Mouse (Mus musculus) adrenal gland, postnatal 36 days (tissue): ENCODE results near the gene Pxdn. TPM values are rescaled to one million over a fixed set of nuclear protein-coding genes. Genes with fewer than 3 reads are reported as not detected.
A peak's percentile ranks its signal among the peaks of the same experiment; 100 is the strongest.

ENCODE experiments used
- DNase-seq, 2 experiments: peaks; one replicate each; pipeline ENCODE4 v3.0.0; 2021; ENCODE audit warnings: mixed read lengths in 1 of 2
- long read RNA-seq, 2 experiments: library from polyadenylated mRNA; stranded (forward); transcript quantifications; one replicate each; pipeline ENCODE4 v2.0.0; 2021; ENCODE audit warnings: borderline sequencing depth in 2 of 2
- total RNA-seq, 2 experiments: library from RNA; stranded (reverse); gene quantifications; 2 replicates each; pipeline ENCODE4 v1.2.3; 2021

Gene Pxdn
- 10 to 100 TPM; 51.2 to 68.5 TPM for total RNA-seq
- long read RNA-seq, experiment 1, full-length matches to known transcripts = 1 of 6 reads
- long read RNA-seq, experiment 1, partial matches to known transcripts = 4 of 6 reads
- long read RNA-seq, experiment 1, other reads (novel, unspliced or antisense) = 1 of 6 reads
- long read RNA-seq, experiment 2, partial matches to known transcripts = 2 of 5 reads
- long read RNA-seq, experiment 2, other reads (novel, unspliced or antisense) = 3 of 5 reads

DNA sequence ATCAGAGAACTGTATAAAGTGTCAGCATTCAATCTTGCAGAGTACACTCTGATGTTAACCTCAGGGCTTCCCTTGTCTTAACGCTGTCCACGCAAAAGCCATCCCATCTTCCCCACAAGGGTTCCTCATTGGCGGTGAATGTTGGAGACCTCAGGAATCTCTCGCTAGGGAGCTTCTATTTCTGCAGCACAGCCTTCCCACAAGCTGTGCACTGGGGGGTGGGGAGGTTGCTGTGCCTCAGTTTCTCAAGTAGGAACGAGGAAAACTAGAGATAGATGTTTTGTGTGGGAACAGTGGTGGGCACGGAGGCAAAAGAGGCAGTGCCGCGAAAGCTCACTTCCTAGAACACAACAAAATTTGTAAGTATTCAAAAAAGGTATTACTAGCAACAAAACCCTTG is at the start of gene Pxdn:
Pxdn (plus strand) TSS at position 301 of the 400 bp plus-strand sequence.
- DNase-seq = no peak

DNA sequence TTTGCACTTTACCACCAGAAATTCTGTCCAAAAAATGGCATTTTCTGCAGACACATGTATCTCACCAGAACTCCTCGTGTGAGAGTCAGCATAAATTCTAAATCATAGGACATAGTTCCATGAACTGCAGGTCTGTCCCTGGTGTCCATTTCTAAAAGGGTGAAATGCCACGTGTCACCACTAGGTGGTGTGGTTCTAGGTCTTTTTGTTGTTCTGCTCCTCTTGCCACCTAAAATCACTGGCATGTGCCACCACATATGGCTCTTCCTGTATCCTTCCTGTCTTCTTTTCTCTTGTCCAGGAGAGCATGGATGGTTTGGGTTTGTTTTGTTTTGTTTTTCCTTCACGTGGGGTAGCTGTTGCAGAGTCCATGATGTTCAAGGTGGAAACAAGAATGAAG is 42.7 kb upstream of the Pxdn start:
- peak; percentile 40 to 49 for DNase-seq

DNA sequence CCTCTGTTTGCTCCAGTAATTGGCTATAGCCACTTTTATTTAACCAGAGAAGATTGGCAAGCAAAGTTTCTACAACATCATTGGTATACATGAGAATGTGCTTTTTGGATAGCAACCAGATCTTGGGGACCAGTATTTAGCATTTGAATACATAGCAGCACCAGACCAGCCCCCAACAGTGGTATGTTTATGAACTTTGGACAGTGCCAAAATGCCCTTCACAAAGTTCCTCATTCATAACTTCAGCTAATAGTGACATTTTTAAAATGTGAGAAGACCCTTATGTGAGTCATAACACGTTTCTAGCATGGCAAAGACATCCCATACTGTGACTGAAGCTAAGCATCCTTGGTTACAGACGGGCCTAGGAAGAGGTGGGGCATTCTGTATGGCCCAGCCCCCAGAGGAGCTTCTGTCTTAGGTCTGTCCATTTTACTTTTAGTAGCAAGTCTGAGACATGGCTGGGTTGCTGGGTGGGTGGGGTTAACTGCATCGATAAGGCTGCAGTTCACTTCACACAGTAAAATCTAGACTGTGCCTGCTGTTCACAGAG is 39.8 kb upstream of the Pxdn start:
- DNase-seq = no peak

DNA sequence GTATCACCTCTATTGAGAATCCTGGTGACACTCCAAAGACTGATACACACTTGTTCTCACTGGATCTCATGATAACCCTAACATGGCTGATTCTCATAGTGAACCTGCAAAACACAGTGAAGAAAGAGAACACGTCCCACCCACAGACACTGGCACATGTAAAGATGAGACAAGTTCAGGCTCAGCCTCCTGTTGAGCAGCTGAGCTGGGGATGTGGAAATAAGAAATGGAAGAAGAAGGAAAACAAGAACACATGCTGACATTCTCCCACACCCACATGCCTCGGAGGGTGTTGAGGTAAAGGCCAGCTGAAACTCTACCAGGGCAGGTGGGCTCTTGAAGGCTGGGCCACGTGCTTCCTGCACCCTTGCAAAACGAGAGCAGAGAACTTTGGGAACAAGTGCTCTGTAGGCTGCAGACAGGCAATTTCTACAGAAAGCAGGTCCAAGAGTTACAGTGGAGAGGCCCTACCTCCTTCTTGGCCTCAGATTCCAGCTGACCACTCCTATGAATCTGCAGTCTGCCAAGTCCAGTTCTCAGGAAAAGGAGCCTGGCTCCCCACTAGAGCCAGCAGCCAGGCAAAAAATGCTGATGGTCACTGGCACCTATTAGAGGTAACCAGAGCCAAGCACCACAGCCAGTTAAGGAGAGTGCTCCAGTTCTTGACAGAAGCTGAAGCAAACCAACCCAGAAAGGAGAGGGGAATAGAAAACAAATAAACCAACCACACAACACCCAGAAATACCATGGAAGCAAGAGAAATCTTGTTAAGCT is 33.1 kb upstream of the Pxdn start:
- DNase-seq = peak in 1 of 2 experiments; percentile 20

DNA sequence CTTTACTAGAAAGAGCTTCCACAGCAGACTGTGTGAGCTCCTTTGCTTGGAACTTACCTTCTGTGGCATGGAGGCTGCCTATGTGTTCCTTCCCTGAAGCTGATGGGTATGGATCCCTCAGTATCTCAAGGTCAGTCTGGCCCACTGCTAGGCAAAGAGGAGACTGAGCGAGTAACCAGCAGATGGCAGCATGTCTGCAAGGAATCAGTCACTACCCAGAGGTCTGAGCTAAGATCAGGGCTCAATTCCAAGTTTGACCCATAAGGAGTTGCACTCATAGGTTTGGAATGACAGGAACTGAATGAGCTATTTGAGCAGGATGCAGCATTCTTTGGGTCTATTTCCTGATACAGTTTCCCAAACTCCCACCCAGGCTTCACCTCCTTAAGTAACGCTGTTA is 30.4 kb upstream of the Pxdn start:
- peak; percentile 64 to 78 for DNase-seq

DNA sequence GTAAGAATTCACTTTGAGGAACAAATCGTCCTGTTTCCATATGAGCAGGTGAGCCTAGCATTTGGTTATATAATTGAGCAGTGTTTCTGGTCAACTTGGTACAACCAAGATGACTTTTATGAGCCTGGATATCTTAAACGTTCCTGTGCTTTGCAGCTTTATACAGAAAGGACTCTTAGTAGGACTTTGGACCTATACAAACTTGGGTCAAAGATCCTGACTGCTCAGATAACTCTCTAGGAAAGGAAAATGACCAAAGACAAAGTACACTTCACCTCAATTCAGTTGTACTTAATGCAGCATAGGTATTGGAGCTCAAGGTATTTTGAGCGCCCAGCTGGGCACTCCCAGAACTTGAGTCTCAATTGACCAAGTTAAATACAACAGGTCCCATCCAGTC is 21.3 kb upstream of the Pxdn start:
- no peak for DNase-seq

DNA sequence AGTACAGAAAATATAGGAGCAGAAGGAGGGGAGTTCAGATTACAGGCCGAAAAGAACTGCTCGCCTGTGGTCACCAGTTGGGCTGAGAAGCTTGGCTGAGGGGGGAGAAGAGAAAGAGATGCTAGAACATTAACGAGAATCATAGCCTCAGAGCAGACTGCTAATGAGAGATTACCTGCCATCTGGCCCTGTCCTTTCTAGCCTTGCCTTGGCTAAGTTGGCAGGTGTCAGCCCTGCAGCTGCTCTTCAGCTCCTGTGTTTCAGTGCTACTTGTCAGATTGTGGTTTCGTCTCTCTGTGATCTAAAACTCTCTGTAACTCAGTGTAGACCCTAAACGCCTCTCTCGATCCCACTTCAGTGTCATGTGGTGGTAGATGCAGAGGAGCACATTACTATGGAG is 20.6 kb upstream of the Pxdn start:
- DNase-seq = no peak

DNA sequence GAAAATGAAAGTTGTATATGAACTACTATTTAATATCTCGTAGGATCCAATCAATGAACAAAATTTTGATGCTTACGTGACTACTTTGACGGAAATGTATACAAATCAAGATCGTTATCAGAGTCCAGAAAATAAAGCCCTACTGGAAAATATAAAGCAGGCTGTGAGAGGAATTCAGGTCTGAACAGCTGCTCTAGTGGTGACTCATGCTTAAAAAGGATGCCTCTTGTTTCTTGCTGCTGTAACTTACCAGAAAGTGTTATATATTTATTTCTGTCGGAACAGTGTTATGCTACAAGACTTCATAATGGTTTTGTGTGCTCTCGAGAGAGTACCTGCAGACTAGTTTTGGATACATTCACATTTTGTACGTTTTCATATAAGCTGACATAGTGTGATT is 17.1 kb upstream of the Pxdn start:
- DNase-seq = no peak

DNA sequence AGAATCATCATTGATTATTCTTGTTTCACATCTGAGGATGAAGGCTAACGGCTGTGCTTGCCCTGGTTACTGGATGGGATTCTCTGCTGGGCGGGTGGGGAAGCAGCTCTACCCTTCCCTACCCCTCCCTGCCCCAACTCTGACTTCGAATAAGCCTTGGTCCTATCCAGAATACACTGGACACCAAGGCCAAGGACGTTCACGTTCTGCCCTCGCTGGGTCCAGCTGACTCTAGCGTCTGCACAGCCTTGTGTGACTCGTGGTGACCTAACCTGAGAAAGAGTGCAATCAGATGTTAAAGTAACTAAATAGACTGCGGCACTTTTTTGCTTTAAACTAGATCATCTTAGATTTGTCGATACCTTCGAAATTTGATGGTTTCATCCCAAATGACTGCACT is 15.9 kb upstream of the Pxdn start:
- DNase-seq = peak in 1 of 2 experiments; percentile 65

DNA sequence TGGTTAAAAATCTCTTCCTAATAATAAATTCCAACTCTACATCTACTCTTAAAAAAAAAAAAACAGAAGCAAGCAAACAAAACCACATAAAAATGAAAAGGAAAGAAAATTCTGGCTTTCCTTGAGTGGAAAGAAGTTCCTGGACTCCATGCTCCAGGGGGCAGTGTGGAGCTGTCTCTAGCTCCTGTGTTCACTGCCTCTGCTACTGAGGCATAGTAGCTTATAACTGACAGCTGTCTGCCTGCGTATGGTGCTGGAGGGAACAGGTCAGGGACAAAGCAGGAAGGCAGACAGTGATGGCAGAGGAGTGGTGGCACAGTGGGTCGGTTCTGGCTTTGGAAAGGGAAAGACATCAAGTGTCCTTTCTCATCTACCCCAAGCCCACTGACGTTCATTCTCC is 10.5 kb upstream of the Pxdn start:
- peak; percentile 78 to 83 for DNase-seq

DNA sequence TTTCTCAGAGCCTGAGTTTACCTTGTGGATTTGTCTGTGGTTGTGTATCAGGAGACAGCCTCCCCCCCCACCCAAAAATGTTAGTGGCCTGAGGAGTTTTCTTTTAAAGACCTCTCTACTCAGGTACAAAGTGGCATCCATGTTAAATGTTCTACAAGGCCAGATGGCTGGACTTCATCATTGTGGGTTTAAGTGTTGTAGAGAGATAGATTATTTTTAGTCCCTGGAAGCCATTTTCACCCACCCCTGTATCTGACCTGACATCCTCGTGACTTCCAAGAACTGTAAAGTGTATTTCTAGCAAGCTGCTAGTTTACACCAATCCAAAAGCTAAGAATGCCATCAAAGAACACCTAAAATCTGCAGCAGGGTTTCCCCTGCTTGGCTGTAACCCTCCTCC is 6.8 kb upstream of the Pxdn start:
- DNase-seq = no peak

DNA sequence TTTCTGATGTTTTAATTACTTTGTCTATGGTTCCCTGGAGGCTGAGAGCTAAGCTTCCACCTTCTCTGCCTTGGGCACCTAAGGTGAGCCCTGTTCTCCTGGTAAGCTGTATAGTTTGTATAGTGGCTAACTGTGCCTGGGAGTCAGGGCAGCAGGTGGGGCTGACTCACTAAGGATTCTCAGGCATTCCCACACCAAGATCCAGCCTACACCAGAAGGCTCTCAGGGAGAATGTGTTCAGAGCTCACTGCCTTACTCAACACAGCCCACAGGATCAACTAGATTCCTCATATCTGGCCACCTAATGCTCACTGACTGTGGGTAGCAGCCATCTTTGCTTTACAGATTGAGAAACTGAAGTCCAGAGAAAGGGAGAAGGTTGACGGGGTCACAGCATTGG is 4.5 kb upstream of the Pxdn start:
- DNase-seq = no peak

DNA sequence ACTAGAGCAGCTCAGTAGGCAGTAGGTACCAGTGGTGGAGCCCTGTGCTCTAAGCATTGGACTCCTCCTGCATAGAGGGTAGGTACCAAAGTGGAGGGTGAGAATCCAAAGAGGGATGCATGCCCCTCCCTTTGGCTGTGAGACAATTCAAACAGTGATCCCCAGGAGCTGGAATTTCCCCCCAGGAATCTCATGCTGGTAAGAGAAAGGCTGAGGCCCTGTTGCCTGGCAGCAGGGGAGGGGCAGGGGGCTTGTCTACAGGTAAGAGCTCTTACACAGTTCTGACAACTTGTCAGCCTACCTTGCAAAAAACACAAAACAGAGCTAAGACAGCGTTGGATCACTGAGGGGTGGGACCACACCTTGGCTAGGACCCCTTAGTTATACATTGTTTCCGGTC is 3.9 kb upstream of the Pxdn start:
- no peak for DNase-seq

DNA sequence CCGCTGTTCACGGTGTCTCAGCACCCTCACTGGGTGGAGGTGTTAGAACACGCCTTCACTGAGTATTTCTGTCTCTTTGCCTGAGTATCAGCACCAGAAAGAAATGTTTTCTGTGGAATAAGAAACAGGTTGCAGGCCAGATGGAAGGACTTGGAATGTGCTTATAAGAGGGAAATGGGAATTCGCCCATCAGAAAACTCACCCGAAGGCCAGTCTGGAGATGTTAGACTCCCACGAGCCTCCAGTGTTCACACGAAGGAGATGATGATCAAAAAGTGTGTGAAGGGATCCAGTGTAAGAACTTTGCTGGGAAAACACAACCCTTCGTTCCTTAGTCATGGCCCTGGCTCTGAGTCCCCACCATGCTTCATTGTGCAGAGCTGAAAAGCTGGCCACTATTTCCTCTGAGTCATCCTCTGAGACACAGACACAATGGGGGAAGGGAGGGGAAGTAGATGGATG is 3.3 kb upstream of the Pxdn start:
- DNase-seq = peak; percentile 23 to 42

DNA sequence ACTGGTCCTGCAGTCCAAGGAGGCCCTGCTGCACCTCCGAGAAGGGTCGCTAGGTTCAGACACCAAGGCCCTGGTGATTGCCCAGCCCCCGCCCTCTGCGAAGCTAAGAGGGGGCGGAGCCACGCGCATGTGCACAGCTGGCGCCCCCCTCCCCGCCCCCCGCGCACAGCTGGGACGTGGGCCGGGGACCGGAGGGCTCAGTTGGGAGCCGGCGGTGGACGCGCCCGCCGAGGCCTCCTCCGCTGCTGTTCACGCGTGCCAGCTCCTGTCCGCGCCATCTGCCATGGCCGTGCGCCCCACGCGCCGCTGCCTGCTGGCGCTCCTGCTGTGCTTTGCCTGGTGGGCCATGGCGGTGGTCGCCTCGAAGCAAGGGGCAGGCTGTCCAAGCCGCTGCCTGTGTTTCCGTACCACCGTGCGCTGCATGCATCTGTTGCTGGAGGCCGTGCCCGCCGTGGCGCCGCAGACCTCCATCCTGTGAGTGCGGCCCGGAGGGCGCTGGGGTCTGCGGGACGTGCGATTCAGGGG is 505 bp downstream of the Pxdn start:
- peak; percentile 74 to 85 for DNase-seq

DNA sequence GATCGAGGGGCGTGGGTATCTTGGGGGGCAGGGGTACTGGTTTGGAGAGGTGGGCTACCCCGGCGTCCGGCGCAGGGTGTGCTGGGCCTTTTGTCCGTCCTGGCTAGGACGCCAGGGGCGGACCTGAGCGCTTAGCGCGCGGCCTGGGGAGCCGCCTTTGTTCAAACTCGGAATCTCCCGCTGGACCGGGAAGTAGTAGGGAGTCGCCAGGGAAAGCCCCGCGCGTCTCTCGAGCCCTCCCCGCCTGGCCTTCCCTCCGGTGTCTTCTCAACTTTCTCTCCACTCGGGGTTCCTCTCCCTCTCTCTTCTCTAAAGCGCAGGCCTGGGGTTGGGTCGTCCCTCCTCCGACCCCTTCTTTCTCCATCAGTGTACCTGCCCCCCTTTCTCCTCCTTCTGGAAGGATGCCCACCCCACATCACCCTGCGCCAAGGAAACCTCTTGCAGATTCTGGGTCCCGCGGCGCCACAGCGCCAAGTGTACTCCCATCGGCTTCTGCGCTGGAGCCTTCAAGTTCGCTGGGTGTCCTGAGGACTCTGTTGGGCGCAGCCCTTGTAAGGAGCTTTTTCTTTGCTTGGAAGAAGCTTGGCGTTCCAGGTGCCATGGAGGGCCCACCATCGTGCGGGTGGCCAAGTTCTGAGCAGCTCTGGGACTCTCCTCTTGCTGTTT is 1.1 kb downstream of the Pxdn start:
- peak; percentile 78 to 84 for DNase-seq

DNA sequence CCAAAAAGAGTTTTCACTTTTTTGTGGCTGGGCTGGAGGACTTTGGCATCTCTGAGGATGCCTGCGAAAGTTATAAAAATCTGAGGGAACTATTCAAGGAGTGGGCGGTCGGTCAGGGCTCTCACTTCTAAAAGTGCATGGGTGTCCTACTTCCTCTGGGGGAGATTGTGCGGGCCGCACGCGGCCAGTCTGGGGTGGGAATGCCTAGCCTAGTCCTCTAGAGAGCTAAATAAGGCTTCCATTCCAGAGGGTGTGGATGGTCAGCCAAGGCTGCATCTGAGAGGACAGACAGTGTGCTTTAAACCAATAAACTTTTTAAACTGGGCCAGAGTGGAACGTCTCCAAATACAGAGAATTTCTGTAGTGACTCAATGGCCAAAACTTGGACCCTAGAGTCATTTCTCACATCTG is 1.9 kb downstream of the Pxdn start:
- DNase-seq = peak in 1 of 2 experiments; percentile 25

DNA sequence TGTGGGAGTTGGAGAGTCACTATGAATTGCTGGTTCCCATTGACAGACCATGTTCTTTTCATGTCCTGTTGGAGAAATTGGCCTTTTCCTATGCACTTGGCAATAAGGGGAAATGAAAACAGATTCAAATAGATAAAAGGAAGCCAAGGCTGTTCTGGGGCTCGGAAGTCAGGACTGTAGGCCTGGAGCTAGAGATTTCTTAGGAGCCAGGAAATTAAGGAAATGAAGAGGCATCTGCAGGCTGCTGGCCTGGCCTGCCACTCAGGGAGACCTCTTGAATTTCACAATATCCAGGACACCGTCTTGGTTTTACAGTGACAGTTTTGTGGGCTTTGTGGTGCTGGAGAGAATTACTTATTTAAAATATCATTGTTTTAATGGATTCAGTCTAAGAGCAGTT is 5.0 kb downstream of the Pxdn start:
- no peak for DNase-seq

DNA sequence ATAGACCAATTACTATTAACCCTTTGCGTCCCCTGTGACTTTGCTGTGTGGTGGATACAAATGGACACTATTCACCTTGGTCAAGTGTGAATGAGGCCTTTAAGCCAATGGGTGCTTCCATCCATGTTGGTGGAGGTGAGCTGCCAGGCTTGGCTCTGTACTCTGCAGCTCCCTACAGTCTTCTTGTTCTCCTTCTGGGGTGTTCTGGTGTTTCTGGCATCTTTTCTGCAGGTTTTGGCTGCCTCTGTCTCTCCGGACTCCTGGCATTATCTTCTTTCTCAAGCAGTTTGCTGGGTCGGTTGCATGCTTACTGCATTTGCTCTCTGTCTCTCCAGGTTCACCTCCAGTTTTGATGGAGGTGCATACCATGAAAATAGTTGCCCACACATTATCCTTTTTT is 7.2 kb downstream of the Pxdn start:
- DNase-seq = no peak

DNA sequence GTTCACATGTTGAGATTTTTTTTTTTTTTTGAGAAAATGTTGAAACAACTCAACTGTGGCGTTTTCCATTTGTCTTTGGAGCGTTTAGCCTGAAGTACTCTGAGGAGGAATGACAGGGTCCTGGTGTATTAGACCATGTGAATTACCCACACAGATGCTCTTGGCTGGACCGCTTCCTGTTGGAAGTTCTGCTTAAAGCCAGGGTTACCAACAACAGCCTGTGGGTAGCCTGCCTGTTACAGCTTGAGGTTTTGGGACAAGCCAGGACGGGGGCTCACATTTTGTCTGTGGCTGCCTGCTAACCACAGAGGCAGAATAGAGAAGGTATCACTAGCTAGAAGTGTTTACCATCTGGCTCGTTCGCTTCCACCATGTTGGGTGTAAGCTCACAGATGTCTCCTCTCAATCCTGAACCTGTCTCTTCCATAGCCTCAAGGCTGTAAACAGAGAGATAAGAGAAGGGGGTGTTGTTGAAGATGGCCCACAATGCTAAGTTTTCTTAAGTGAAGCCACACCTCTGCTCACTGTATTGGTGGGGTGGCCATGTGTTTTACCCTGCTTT is 7.9 kb downstream of the Pxdn start:
- no peak for DNase-seq

DNA sequence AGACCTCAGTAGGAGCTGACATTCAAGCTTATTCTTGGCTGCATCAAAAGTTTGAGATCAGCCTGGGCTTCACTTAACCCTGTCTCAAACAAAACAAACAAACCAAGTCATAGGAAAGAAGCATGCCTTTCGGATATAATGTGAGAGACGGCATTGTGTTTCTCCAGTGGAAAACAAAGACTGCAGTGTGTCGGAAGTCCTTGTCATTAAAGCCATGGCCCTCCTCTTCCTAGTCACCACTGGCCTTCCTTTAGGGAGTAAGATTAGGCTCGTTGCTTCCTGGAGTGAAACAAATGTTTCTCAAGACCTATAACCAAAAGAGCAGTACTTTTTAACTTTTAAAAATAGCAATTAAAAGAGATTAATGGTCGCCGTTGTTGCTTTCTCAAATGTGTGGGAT is 13.6 kb downstream of the Pxdn start:
- DNase-seq = no peak

DNA sequence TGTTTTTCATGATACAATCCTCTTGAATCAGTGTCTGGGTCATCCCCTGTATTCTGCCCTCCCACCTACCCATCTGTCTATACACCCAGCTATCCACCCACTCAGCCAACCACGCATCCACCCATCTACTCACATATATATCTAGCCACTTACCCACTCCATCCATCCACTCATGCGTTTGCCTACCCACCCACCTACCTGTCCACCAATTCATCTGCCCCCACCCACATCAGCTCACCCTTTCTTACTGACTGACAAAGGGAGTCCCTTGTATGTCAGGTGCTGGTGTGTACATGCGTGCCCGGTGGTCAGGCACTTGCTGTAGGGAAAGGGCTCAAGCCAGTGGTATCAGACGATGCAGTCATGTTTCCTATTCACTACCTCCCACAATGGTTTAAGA is 14.1 kb downstream of the Pxdn start:
- no peak for DNase-seq
